Mouse (Mus musculus) left cerebral cortex, postnatal 14 days (tissue): ENCODE measurements around the gene Farp2. TPM values are rescaled to one million over a fixed set of nuclear protein-coding genes. Genes with fewer than 3 reads are reported as not detected.

ENCODE experiments used
- DNase-seq, 2 experiments: peaks; one replicate each; pipeline ENCODE4 v3.0.0; 2021 to 2022; ENCODE audit warnings: low spot score in 2 of 2, mixed read lengths in 1 of 2
- intact Hi-C: fragments of 180-260 bp; cut with DNase I; formaldehyde crosslinking; loops from one replicate; pipeline ENCODE4 v1.15.1; 2025
- total RNA-seq, 2 experiments: library from RNA; stranded (reverse); gene quantifications; 2 replicates each; pipeline ENCODE4 v1.2.3; 2021

The Farp2 gene
- total RNA-seq, 2 experiments from 2014 or later, result 11.0 to 11.6 TPM

DNA sequence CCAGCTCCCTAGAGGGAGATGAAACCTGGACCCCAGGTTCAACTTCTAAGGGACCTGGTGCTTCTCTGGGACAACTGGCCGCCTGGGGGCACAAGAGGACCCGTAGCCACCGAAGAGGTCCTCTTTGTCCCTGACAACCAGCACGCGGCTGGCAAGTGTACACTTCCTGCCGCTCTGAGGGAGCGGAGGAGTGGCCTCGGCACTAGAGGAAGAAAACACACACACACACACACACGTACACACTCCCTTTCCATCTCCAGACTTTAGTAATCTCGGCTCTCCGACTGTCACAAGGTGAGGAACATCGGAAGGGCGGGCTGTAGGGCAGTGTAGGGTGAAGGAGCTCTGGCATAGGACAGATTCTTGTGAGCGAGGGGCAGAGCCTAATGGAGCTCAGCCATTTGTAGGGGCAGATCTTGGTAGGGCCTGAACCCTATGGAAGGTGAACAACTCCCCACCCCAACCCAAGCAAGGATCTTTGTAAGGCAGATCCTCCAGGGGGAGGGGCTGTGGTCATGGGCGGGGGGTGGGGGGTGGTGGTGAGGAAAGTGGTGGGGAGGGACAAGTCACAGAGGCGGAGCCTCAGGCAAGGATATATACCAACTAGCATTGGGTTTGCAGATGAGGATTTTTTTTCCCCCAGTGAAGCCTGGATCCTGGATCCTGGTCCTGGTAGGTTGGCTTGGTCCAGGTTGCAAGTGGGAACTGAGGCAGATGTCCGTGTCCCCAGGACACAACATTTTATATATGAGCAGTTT lies 157.1 kb downstream of the Farp2 start:
- DNase-seq, result peak; percentile 63 to 73
- intact Hi-C loops, result no loop called here

DNA sequence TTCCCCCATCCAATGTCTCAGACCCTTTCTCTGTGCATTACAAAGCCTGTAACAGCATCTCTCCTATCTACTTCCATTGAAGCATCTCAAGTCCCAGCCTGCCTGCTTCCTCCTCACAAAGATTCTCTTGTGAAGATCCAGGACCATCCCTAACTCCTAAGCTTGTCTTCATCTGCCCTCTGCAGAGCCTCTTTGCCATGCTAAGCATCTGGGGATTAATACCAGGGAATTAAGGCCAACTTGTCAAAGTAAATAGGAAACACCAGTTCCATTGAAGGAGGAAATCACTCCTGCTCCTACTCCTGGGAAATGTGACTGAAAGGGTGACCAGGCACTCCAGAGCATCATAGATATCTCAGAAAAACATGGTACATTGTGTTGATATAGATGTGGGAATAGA lies 158.1 kb downstream of the Farp2 start:
- DNase-seq, result no peak

More for the DNA sequence above, 158.1 kb downstream of the Farp2 start:
- intact Hi-C loops, result no loop called here

Other genes starting within 250 kb of the Farp2 start
- gene Mterf4, start 206.2 kb upstream of the Farp2 start, total RNA-seq, result 10 to 100 TPM; 19.1 to 19.4 TPM
- gene Ppp1r7, start 169.2 kb upstream of the Farp2 start, total RNA-seq, result 10 to 100 TPM; 88.7 to 98.5 TPM
- gene Pask, start 168.6 kb upstream of the Farp2 start, total RNA-seq, result 1 to 10 TPM; 5.9 to 7.5 TPM
- under 1 TPM; 0.11 to 0.63 TPM for gene Ano7, start 138.1 kb upstream of the Farp2 start, total RNA-seq
- gene Hdlbp, start 33.3 kb upstream of the Farp2 start, total RNA-seq, result 100 to 1,000 TPM; 159 to 165 TPM
- 100 to 1,000 TPM; 382 to 402 TPM for gene Stk25, start 146.6 kb downstream of the Farp2 start, total RNA-seq
- gene Bok, start 173.6 kb downstream of the Farp2 start, total RNA-seq, result 10 to 100 TPM; 19.1 to 20.5 TPM
- 10 to 100 TPM; 68.3 to 76.7 TPM for gene Atg4b, start 239.4 kb downstream of the Farp2 start, total RNA-seq
- 10 to 100 TPM; 31.2 to 34.2 TPM for gene Thap4, start 242.8 kb downstream of the Farp2 start, total RNA-seq